Mouse (Mus musculus): ENCODE results near the gene Dnah8.

GRCm38 (mm10) chr17:30866966-30867365 is 242.8 kb downstream of the Dnah8 start:
- no peak for TF ChIP-seq CTCF (IDR thresholded peaks at IDR 0.05; ENCODE audit: extremely low read depth, insufficient read depth, low read length)
- no peak for TF ChIP-seq POLR2A (IDR thresholded peaks at IDR 0.05; ENCODE audit: extremely low read depth, insufficient read depth, low read length)
